Mouse (Mus musculus): ENCODE data around the gene Frmd5.
"Not testable (repeated sequence)": the region's sequence is repeated elsewhere in the genome, so short reads cannot be mapped to it uniquely, and the experiment has no call there.

Frmd5 gene

DNA sequence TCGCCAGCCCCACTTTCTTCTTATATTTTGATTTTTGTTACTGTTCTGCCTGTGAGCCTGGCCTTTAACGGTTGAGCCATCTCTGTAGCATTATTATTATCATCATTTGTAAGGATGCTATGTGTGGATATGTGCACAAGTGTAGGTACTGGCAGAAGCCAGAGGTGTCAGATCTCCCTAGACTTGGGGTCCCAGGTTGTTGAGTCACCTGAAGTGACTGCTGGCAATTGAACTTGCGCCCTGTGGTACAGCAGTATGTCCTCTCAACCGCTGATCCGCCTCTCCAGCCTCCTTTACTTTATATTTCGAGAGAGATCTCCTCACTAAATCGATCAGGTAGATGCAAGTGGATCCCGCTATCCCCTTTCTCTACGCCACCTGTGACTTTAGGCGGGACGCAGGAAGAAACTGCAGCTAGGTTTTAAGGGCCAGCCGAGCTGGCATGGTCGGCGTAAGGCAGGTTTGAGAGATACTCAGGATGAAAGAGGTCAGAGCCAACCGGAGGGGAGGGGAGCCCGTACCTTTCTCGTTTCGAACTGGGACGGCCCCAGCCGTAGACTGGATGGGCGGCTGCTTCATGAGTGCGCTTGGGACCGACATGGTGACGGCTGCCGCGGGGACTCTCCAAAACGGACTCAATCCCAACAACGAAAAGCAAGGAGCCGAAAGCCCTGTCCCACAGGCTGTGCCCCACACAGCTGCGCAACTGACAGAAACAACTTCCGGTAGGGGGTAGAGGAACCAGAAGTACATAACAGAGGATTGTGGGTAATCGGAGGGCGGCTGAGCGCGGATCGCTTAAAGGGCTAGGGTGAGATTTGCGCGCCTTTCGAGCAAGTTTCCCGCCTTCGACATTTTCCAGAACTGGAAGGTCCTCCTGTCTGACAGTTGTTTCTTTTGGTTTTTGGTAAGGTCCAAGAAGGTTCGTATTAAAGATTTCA is 300.7 kb downstream of the Frmd5 start, which contains the start of the genes Mfap1a and Wdr76:
Mfap1a (minus strand) TSS at position 724 of the 941 bp plus-strand sequence.
Wdr76 (plus strand) TSS at position 782 of the 941 bp plus-strand sequence.
- peak; percentile 98 for DNase-seq (ENCODE audit: low read depth, low spot score)

GRCm38 (mm10) chr2:121501550-121501949 is 305.3 kb downstream of the Frmd5 start:
- not testable (repeated sequence) for DNase-seq (ENCODE audit: low read depth, low spot score)

All from R1 (cell line).